Mouse (Mus musculus) heart, embryonic 13.5 days (tissue): Measurements from ENCODE around the gene Mnd1. TPM values are rescaled to one million over a fixed set of nuclear protein-coding genes. Genes with fewer than 3 reads are reported as not detected.

Source experiments
- ATAC-seq: fragments of 200-750 bp; cut with Nextera tagmentation; 2 replicates; pipeline ENCODE4 v1.8.0; 2017; ENCODE audit warnings: moderate TSS enrichment; ENCODE audit not compliant: insufficient number of reproducible peaks, low FRiP score, low TSS enrichment; ENCODE audit errors: extremely low read depth
- H3K27ac ChIP-seq: fragments of 300-500 bp; sonication (generic); replicated peaks from 2 replicates; pipeline ENCODE4 v1.5.1; 2015; ENCODE audit warnings: moderate library complexity, mild to moderate bottlenecking, inconsistent platforms
- H3K27me3 ChIP-seq: fragments of 300-500 bp; sonication (generic); replicated peaks from 2 replicates; pipeline ENCODE4 v1.6.1; 2015; ENCODE audit warnings: mild to moderate bottlenecking, inconsistent platforms
- H3K36me3 ChIP-seq: fragments of 300-500 bp; sonication (generic); 2 replicates; pipeline ENCODE4 v1.6.1; 2015; ENCODE audit warnings: mild to moderate bottlenecking, inconsistent platforms
- H3K4me1 ChIP-seq: fragments of 300-500 bp; sonication (generic); 2 replicates; pipeline ENCODE4 v1.6.1; 2015; ENCODE audit warnings: inconsistent platforms
- H3K4me2 ChIP-seq: fragments of 300-500 bp; sonication (generic); 2 replicates; pipeline ENCODE4 v1.6.1; 2015; ENCODE audit warnings: inconsistent platforms, mild to moderate bottlenecking, moderate library complexity
- H3K4me3 ChIP-seq: fragments of 300-500 bp; sonication (generic); 2 replicates; pipeline ENCODE4 v1.5.1; 2015; ENCODE audit warnings: moderate library complexity, mild to moderate bottlenecking, inconsistent platforms
- H3K9ac ChIP-seq: fragments of 300-500 bp; sonication (generic); 2 replicates; pipeline ENCODE4 v1.6.1; 2015; ENCODE audit warnings: inconsistent platforms, mild to moderate bottlenecking, moderate library complexity
- H3K9me3 ChIP-seq: fragments of 300-500 bp; sonication (generic); 2 replicates; pipeline ENCODE4 v1.6.1; 2016; ENCODE audit warnings: inconsistent platforms
- WGBS: fragments of 180-500 bp; shearing (Covaris S2); methylation state at CpG from one replicate; pipeline ENCODE4 v1.1.7; 2015; ENCODE audit warnings: mixed read lengths; 5-methylcytosine and 5-hydroxymethylcytosine counted together
- polyA plus RNA-seq: library from polyadenylated mRNA; unstranded; fragments of >200 nt; fragmentation: Nextera tagmentation; extraction: Ambion mirVana; gene quantifications from 2 replicates; pipeline ENCODE4 v1.2.1, GENCODE M21; 2015

The Mnd1 gene
- polyA plus RNA-seq, 1 experiment from 2014 or later: 7.6 TPM

GRCm38 (mm10) chr3:84180304-84180703, 24.7 kb upstream of the Mnd1 start:
- no peak overlapping the region for H3K9ac ChIP-seq
- no peaks in the 10 kb centered on the region for H3K27me3 ChIP-seq
- H3K4me3 ChIP-seq: no peak overlapping the region
- H3K4me2 ChIP-seq: no peak overlapping the region
- 72% methylated on average over 2 of the region's 2 CpGs for WGBS
- no peaks in the 10 kb centered on the region for H3K9me3 ChIP-seq
- ATAC-seq: no peak
- H3K27ac ChIP-seq: no peak overlapping the region
- H3K4me1 ChIP-seq: no peaks in the 10 kb centered on the region
- H3K36me3 ChIP-seq: peaks cover 9% of the 10 kb centered on the region

- H3K9me3 ChIP-seq: no peaks in the 10 kb centered on the region
- H3K4me1 ChIP-seq: no peaks in the 10 kb centered on the region
- WGBS: 52% methylated on average over 2 of the region's 2 CpGs
- H3K4me3 ChIP-seq: no peak overlapping the region
- H3K4me2 ChIP-seq: no peak overlapping the region
- no peak for ATAC-seq
- no peak overlapping the region for H3K27ac ChIP-seq
- peaks cover 9% of the 10 kb centered on the region for H3K36me3 ChIP-seq
- H3K27me3 ChIP-seq: no peaks in the 10 kb centered on the region
- no peak overlapping the region for H3K9ac ChIP-seq
Measured at GRCm38 (mm10) chr3:84177834-84178233, 22.2 kb upstream of the Mnd1 start.

GRCm38 (mm10) chr3:84175337-84176315, 20.0 kb upstream of the Mnd1 start:
- no peak for ATAC-seq

GRCm38 (mm10) chr3:84173581-84174154, 18.1 kb upstream of the Mnd1 start, which contains the start of gene Gm6525:
Gene Gm6525, plus strand, starts transcription at chr3:84174104.
- no peak within 1 kb of the TSS for H3K4me2 ChIP-seq
- H3K9ac ChIP-seq: no peak within 1 kb of the TSS
- WGBS: 80% methylated on average over 11 of the region's 11 CpGs
- ATAC-seq: no peak
- H3K27ac ChIP-seq: no peak within 1 kb of the TSS
- no peaks in the 10 kb centered on the region for H3K4me1 ChIP-seq
- H3K9me3 ChIP-seq: no peaks in the 10 kb centered on the region
- H3K4me3 ChIP-seq: no peak within 1 kb of the TSS
- H3K27me3 ChIP-seq: no peaks in the 10 kb centered on the region
- H3K36me3 ChIP-seq: peaks cover 12% of the 10 kb centered on the region

More at GRCm38 (mm10) chr3:84175337-84176315, 20.0 kb upstream of the Mnd1 start:
- Histone ChIP-seq H3K9me3 (no peaks in the 10 kb centered on the region), H3K36me3 (peaks cover 10% of the 10 kb centered on the region), H3K27ac (no peak overlapping the region), H3K27me3 (no peaks in the 10 kb centered on the region), H3K4me1 (no peaks in the 10 kb centered on the region), H3K9ac (no peak overlapping the region), H3K4me3 (no peak overlapping the region), H3K4me2 (no peak overlapping the region)
- WGBS: 52% methylated on average over 7 of the region's 7 CpGs

- H3K36me3 ChIP-seq: peaks cover 9% of the 10 kb centered on the region
- no peak overlapping the region for H3K4me2 ChIP-seq
- H3K9me3 ChIP-seq: no peaks in the 10 kb centered on the region
- no peak overlapping the region for H3K4me3 ChIP-seq
- H3K4me1 ChIP-seq: no peaks in the 10 kb centered on the region
- H3K9ac ChIP-seq: no peak overlapping the region
- no peak overlapping the region for H3K27ac ChIP-seq
- ATAC-seq: no peak
- H3K27me3 ChIP-seq: no peaks in the 10 kb centered on the region
- 27% methylated on average over 11 of the region's 11 CpGs for WGBS
Measured at GRCm38 (mm10) chr3:84172406-84172805, 16.8 kb upstream of the Mnd1 start.

- no peak for ATAC-seq
- 57% methylated on average over 8 of the region's 8 CpGs for WGBS
- Histone ChIP-seq H3K4me2 (no peak overlapping the region), H3K9me3 (no peaks in the 10 kb centered on the region), H3K4me1 (no peaks in the 10 kb centered on the region), H3K27me3 (no peaks in the 10 kb centered on the region), H3K9ac (no peak overlapping the region), H3K27ac (no peak overlapping the region), H3K4me3 (no peak overlapping the region), H3K36me3 (peaks cover 24% of the 10 kb centered on the region)
Measured at GRCm38 (mm10) chr3:84169393-84170005, 13.9 kb upstream of the Mnd1 start.

- ATAC-seq: no peak
- no peak overlapping the region for H3K9ac ChIP-seq
- no peaks in the 10 kb centered on the region for H3K27me3 ChIP-seq
- no peak overlapping the region for H3K27ac ChIP-seq
- no peaks in the 10 kb centered on the region for H3K4me1 ChIP-seq
- WGBS: 81% methylated on average over 6 of the region's 6 CpGs
- H3K36me3 ChIP-seq: peaks cover 29% of the 10 kb centered on the region
- no peaks in the 10 kb centered on the region for H3K9me3 ChIP-seq
- H3K4me2 ChIP-seq: no peak overlapping the region
- H3K4me3 ChIP-seq: no peak overlapping the region
Measured at GRCm38 (mm10) chr3:84168943-84169342, 13.4 kb upstream of the Mnd1 start.

- Histone ChIP-seq H3K4me3 (no peak overlapping the region), H3K9ac (no peak overlapping the region), H3K4me1 (no peaks in the 10 kb centered on the region), H3K27me3 (no peaks in the 10 kb centered on the region), H3K27ac (no peak overlapping the region), H3K9me3 (no peaks in the 10 kb centered on the region), H3K4me2 (no peak overlapping the region), H3K36me3 (peaks cover 29% of the 10 kb centered on the region)
- no peak for ATAC-seq
- 80% methylated on average over 5 of the region's 5 CpGs for WGBS
Measured at GRCm38 (mm10) chr3:84166073-84166472, 10.5 kb upstream of the Mnd1 start.

GRCm38 (mm10) chr3:84165391-84165790, 9.8 kb upstream of the Mnd1 start:
- 78% methylated on average over 3 of the region's 3 CpGs for WGBS
- Histone ChIP-seq H3K27ac (no peak overlapping the region), H3K9me3 (no peaks in the 10 kb centered on the region), H3K4me2 (no peak overlapping the region), H3K4me3 (no peak overlapping the region), H3K27me3 (no peaks in the 10 kb centered on the region), H3K36me3 (peaks cover 26% of the 10 kb centered on the region), H3K4me1 (no peaks in the 10 kb centered on the region), H3K9ac (no peak overlapping the region)
- no peak for ATAC-seq

GRCm38 (mm10) chr3:84157559-84158350, 2.2 kb upstream of the Mnd1 start:
- Histone ChIP-seq H3K9ac (no peak overlapping the region), H3K36me3 (peaks cover 5% of the 10 kb centered on the region; the same call in 1 of the 2 replicates), H3K4me3 (no peak overlapping the region), H3K27ac (no peak overlapping the region), H3K27me3 (no peaks in the 10 kb centered on the region), H3K9me3 (no peaks in the 10 kb centered on the region), H3K4me2 (no peak overlapping the region), H3K4me1 (peaks cover 5% of the 10 kb centered on the region; the same call in 1 of the 2 replicates)
- WGBS: 78% methylated on average over 4 of the region's 4 CpGs
- no peak for ATAC-seq

GRCm38 (mm10) chr3:84157011-84157410, 1.4 kb upstream of the Mnd1 start:
- no peaks in the 10 kb centered on the region for H3K27me3 ChIP-seq

More at GRCm38 (mm10) chr3:84157011-84157410, 1.4 kb upstream of the Mnd1 start:
- 68% methylated on average over 4 of the region's 4 CpGs for WGBS
- Histone ChIP-seq H3K4me1 (peaks cover 5% of the 10 kb centered on the region; the same call in 1 of the 2 replicates), H3K9me3 (no peaks in the 10 kb centered on the region), H3K4me2 (no peak overlapping the region), H3K4me3 (no peak overlapping the region), H3K36me3 (peaks cover 5% of the 10 kb centered on the region; the same call in 1 of the 2 replicates), H3K9ac (no peak overlapping the region), H3K27ac (no peak overlapping the region)
- ATAC-seq: no peak
